ENCODE assay signal across 9 mouse cellular contexts in the genomic region with DNA sequence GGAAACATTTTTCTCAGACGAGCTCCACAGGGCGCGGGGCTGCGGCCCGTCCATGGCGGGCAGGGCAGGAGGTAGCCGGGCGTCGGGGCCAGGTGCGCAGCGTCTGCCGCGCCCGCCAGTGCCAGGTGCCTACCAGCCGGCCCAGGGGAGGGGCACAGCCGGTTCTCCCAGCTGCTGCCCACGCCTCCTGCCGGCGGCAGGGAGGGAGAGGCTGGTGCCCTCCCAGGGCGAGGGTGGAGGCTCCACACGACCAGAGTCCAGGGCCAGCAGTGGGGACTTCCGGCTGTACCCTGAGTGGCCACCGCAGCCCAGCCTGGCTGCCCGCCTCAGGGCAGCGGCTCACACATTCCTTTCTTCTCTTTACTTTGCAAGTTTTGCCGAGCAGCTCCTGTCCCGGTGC. TPM values are rescaled to one million over a fixed set of nuclear protein-coding genes. Genes with fewer than 3 reads are reported as not detected.
A peak's percentile ranks its signal among the peaks of the same experiment; 100 is the strongest.
DNase-seq lines count a peak whose midpoint lies in the region; ATAC-seq and TF ChIP-seq lines count a peak whose summit lies in the region.
"Had no signal": no experiment of that assay in that cellular context is flagged by ENCODE, and none has a peak within 500 bp of the region (broad histone marks: within the 10 kb centered on the region; RNA-seq: fewer than 3 reads in every experiment).

No protein-coding gene starts in this region.

- 3% methylated on average over 23 of the region's 27 CpGs for WGBS in embryonic facial prominence, embryonic 11.5 days
- 11% methylated on average over 25 of the region's 27 CpGs for WGBS in kidney, embryonic 14.5 days
- 5% methylated on average over 27 of the region's 27 CpGs for WGBS in lung, embryonic 15.5 days
- WGBS in stomach, postnatal 0 days: 8% methylated on average over 22 of the region's 27 CpGs

- no peaks in the 10 kb centered on the region for H3K9me3 ChIP-seq in ES-E14 (ENCODE audit: control insufficient read depth, insufficient read depth, low read depth, low read length)
- no peaks in the 10 kb centered on the region for H3K9me3 ChIP-seq in embryonic facial prominence, embryonic 11.5 days (replicated peaks; ENCODE audit: control insufficient read depth, low read length)
- H3K9me3 ChIP-seq in kidney, embryonic 14.5 days (ENCODE audit: control insufficient read depth, low read length): no peaks in the 10 kb centered on the region
- H3K9me3 ChIP-seq in lung, embryonic 15.5 days: no peaks in the 10 kb centered on the region
- H3K9me3 ChIP-seq in stomach, postnatal 0 days (ENCODE audit: control insufficient read depth, low read length): no peaks in the 10 kb centered on the region
- H3K9me3 ChIP-seq: megakaryocyte, embryonic 14.5 days had no signal

- TF ChIP-seq CTCF in stomach, postnatal 0 days (IDR thresholded peaks at IDR 0.05; ENCODE audit: low read depth): peak; percentile 61

- no peaks in the 10 kb centered on the region for H3K4me1 ChIP-seq in ES-E14 (ENCODE audit: control insufficient read depth in 2 of 2, insufficient read depth in 2 of 2, low read length in 2 of 2, poor library complexity in 1 of 2)
- H3K4me1 ChIP-seq in embryonic facial prominence, embryonic 11.5 days (ENCODE audit: control insufficient read depth, insufficient read depth, low read length): peaks cover 3% of the 10 kb centered on the region; the same call in 1 of the 2 replicates
- H3K4me1 ChIP-seq in kidney, embryonic 14.5 days (ENCODE audit: control insufficient read depth, insufficient read depth, low read length): 0 out of 2 replicates have a peak, but pooled peaks cover 4% of the 10 kb centered on the region
- 0 out of 2 replicates have a peak, but pooled peaks cover 5% of the 10 kb centered on the region for H3K4me1 ChIP-seq in lung, embryonic 15.5 days
- no peaks in the 10 kb centered on the region for H3K4me1 ChIP-seq in stomach, postnatal 0 days (replicated peaks; ENCODE audit: control insufficient read depth, insufficient read depth)

- no peak for TF ChIP-seq EP300 in stomach, postnatal 0 days (optimal IDR thresholded peaks at IDR 0.05)

- no peak overlapping the region for H3K9ac ChIP-seq in ES-E14 (ENCODE audit: insufficient read depth, low read depth, low read length, poor library complexity, severe bottlenecking)
- H3K9ac ChIP-seq in embryonic facial prominence, embryonic 11.5 days (replicated peaks; ENCODE audit: low read length): peak overlapping the region; percentile 18; the same call in 1 of the 2 replicates
- peak overlapping the region; percentile 38; the same call in 1 of the 2 replicates for H3K9ac ChIP-seq in kidney, embryonic 14.5 days (ENCODE audit: low read depth, low read length)
- no peak overlapping the region for H3K9ac ChIP-seq in lung, embryonic 15.5 days
- H3K9ac ChIP-seq in stomach, postnatal 0 days (ENCODE audit: low read length): no peak overlapping the region; the same call in 1 of the 2 replicates

- H3K27ac ChIP-seq in ES-E14 (ENCODE audit: insufficient read depth, low read depth, low read length, poor library complexity, severe bottlenecking): no peak overlapping the region
- no peak overlapping the region for H3K27ac ChIP-seq in embryonic facial prominence, embryonic 11.5 days (replicated peaks; ENCODE audit: low read depth, low read length)
- no peak overlapping the region for H3K27ac ChIP-seq in kidney, embryonic 14.5 days (ENCODE audit: low read depth, low read length)
- peak overlapping the region; percentile 6 for H3K27ac ChIP-seq in lung, embryonic 15.5 days
- peak overlapping the region; percentile 61 for H3K27ac ChIP-seq in stomach, postnatal 0 days (replicated peaks)

- peak overlapping the region; percentile 47 for H3K4me2 ChIP-seq in embryonic facial prominence, embryonic 11.5 days (ENCODE audit: low read depth, low read length)
- H3K4me2 ChIP-seq in kidney, embryonic 14.5 days (replicated peaks; ENCODE audit: low read depth, low read length): peak overlapping the region; percentile 46
- peak overlapping the region; percentile 53 for H3K4me2 ChIP-seq in lung, embryonic 15.5 days
- peak overlapping the region; percentile 45 for H3K4me2 ChIP-seq in stomach, postnatal 0 days (replicated peaks; ENCODE audit: low read depth)

- ATAC-seq in embryonic facial prominence, embryonic 11.5 days (replicated peaks; ENCODE audit: insufficient number of reproducible peaks, low FRiP score, low TSS enrichment, low read depth): peak; percentile 62
- peak; percentile 70 for ATAC-seq in kidney, embryonic 14.5 days (ENCODE audit: low FRiP score, low TSS enrichment)
- peak; percentile 88 for ATAC-seq in lung, embryonic 15.5 days (ENCODE audit: borderline replicate concordance, extremely low read depth, low FRiP score, low TSS enrichment)
- peak; percentile 94 for ATAC-seq in stomach, postnatal 0 days (ENCODE audit: low FRiP score, low TSS enrichment)
- ATAC-seq in cerebellum, adult (ENCODE audit: insufficient number of reproducible peaks, low FRiP score, low TSS enrichment): no peak

- peaks cover 12% of the 10 kb centered on the region for H3K27me3 ChIP-seq in embryonic facial prominence, embryonic 11.5 days (ENCODE audit: control insufficient read depth, insufficient read depth, low read length)
- peaks cover 21% of the 10 kb centered on the region for H3K27me3 ChIP-seq in kidney, embryonic 14.5 days (ENCODE audit: control insufficient read depth, insufficient read depth, low read length)
- H3K27me3 ChIP-seq in lung, embryonic 15.5 days: peaks cover 25% of the 10 kb centered on the region
- H3K27me3 ChIP-seq in stomach, postnatal 0 days (ENCODE audit: control insufficient read depth, insufficient read depth, low read length): no peaks in the 10 kb centered on the region

- in situ Hi-C loops in ES-E14 (cut with MboI; ENCODE audit: low sequenced_read_pairs in 2 of 2, unreplicated experiment in 2 of 2): no loop called here

- H3K36me3 ChIP-seq in ES-E14 (ENCODE audit: control insufficient read depth, insufficient read depth, low read length, poor library complexity, severe bottlenecking): no peaks in the 10 kb centered on the region
- no peaks in the 10 kb centered on the region for H3K36me3 ChIP-seq in embryonic facial prominence, embryonic 11.5 days (replicated peaks; ENCODE audit: control insufficient read depth, insufficient read depth, low read depth, low read length)
- no peaks in the 10 kb centered on the region for H3K36me3 ChIP-seq in kidney, embryonic 14.5 days (ENCODE audit: control insufficient read depth, insufficient read depth, low read length)
- no peaks in the 10 kb centered on the region for H3K36me3 ChIP-seq in lung, embryonic 15.5 days
- no peaks in the 10 kb centered on the region for H3K36me3 ChIP-seq in stomach, postnatal 0 days (ENCODE audit: control insufficient read depth, insufficient read depth, low read length)

- peak overlapping the region; percentile 36 to 51; a peak in 3 of 4 replicates for H3K4me3 ChIP-seq in ES-E14 (ENCODE audit: insufficient read depth in 1 of 2, low read depth in 1 of 2, low read length in 2 of 2, poor library complexity in 1 of 2, severe bottlenecking in 1 of 2)
- peak overlapping the region; percentile 14; the same call in 1 of the 2 replicates for H3K4me3 ChIP-seq in embryonic facial prominence, embryonic 11.5 days (ENCODE audit: low read depth, low read length)
- H3K4me3 ChIP-seq in kidney, embryonic 14.5 days (ENCODE audit: low read length): peak overlapping the region; percentile 21; the same call in 1 of the 2 replicates
- peak overlapping the region; percentile 21 for H3K4me3 ChIP-seq in lung, embryonic 15.5 days
- H3K4me3 ChIP-seq in stomach, postnatal 0 days (ENCODE audit: low read depth, low read length): peak overlapping the region; percentile 20; the same call in 1 of the 2 replicates
- H3K4me3 ChIP-seq: megakaryocyte, embryonic 14.5 days had no signal

- no peak for DNase-seq in ES-E14 (ENCODE audit: low read depth, low spot score)
- DNase-seq in embryonic facial prominence, embryonic 11.5 days (ENCODE audit: low spot score): no peak
- DNase-seq in stomach, postnatal 0 days (ENCODE audit: low spot score): peak; percentile 91
- no peak for DNase-seq in ovary, adult 18-20 months (ENCODE audit: low spot score)
- DNase-seq in right cerebral cortex, postnatal 25 days: no peak

RNA-seq across cellular contexts. Expression of a gene that starts 24.1 kb away (rescaled TPM):
- 7.2 and 9.5 TPM in 2 replicates for total RNA-seq in ES-E14 (2012; rRNA removed)
- 2.9 and 3.2 TPM in 2 replicates for polyA plus RNA-seq in embryonic facial prominence, embryonic 11.5 days (2014; fragmentation: Nextera tagmentation; extraction: Ambion mirVana)
- polyA plus RNA-seq in kidney, embryonic 14.5 days (2014; fragmentation: Nextera tagmentation; extraction: Ambion mirVana): 2.8 and 4.2 TPM in 2 replicates
- polyA plus RNA-seq in lung, embryonic 15.5 days (2015; fragmentation: Nextera tagmentation; extraction: Ambion mirVana): 1.1 and 1.4 TPM in 2 replicates
- polyA plus RNA-seq in stomach, postnatal 0 days (2015; fragmentation: Nextera tagmentation; extraction: Ambion mirVana): 0.15 and 0.27 TPM in 2 replicates

RNA-seq across cellular contexts. Expression of a gene that starts 25.1 kb away (rescaled TPM):
- 1.6 and 2.1 TPM in 2 replicates for total RNA-seq in ES-E14 (2012; rRNA removed)
- 1.8 and 2.0 TPM in 2 replicates for polyA plus RNA-seq in embryonic facial prominence, embryonic 11.5 days (2014; fragmentation: Nextera tagmentation; extraction: Ambion mirVana)
- polyA plus RNA-seq in kidney, embryonic 14.5 days (2014; fragmentation: Nextera tagmentation; extraction: Ambion mirVana): 3.2 and 3.8 TPM in 2 replicates
- polyA plus RNA-seq in lung, embryonic 15.5 days (2015; fragmentation: Nextera tagmentation; extraction: Ambion mirVana): 6.1 and 7.8 TPM in 2 replicates
- polyA plus RNA-seq in stomach, postnatal 0 days (2015; fragmentation: Nextera tagmentation; extraction: Ambion mirVana): 83.2 and 87.1 TPM in 2 replicates

RNA-seq across cellular contexts. Expression of a gene that starts 33.8 kb away (rescaled TPM):
- total RNA-seq in ES-E14 (2012; rRNA removed): 0.76 and 1.7 TPM in 2 replicates
- polyA plus RNA-seq in embryonic facial prominence, embryonic 11.5 days (2014; fragmentation: Nextera tagmentation; extraction: Ambion mirVana): not detected in 2 replicates
- 0.29 TPM in 1 of 2 replicates, not detected in the other for polyA plus RNA-seq in kidney, embryonic 14.5 days (2014; fragmentation: Nextera tagmentation; extraction: Ambion mirVana)
- not detected in 2 replicates for polyA plus RNA-seq in lung, embryonic 15.5 days (2015; fragmentation: Nextera tagmentation; extraction: Ambion mirVana)
- 0.39 and 0.56 TPM in 2 replicates for polyA plus RNA-seq in stomach, postnatal 0 days (2015; fragmentation: Nextera tagmentation; extraction: Ambion mirVana)

RNA-seq across cellular contexts. Expression of a gene that starts 38.4 kb away (rescaled TPM):
- 6.1 and 6.6 TPM in 2 replicates for total RNA-seq in ES-E14 (2012; rRNA removed)
- 0.21 and 0.35 TPM in 2 replicates for polyA plus RNA-seq in embryonic facial prominence, embryonic 11.5 days (2014; fragmentation: Nextera tagmentation; extraction: Ambion mirVana)
- 1.2 and 2.1 TPM in 2 replicates for polyA plus RNA-seq in kidney, embryonic 14.5 days (2014; fragmentation: Nextera tagmentation; extraction: Ambion mirVana)
- 1.4 and 1.5 TPM in 2 replicates for polyA plus RNA-seq in lung, embryonic 15.5 days (2015; fragmentation: Nextera tagmentation; extraction: Ambion mirVana)
- 21.6 and 24.8 TPM in 2 replicates for polyA plus RNA-seq in stomach, postnatal 0 days (2015; fragmentation: Nextera tagmentation; extraction: Ambion mirVana)

RNA-seq across cellular contexts. Expression of a gene that starts 41.6 kb away (rescaled TPM):
- total RNA-seq in ES-E14 (2012; rRNA removed): 18.7 and 21.5 TPM in 2 replicates
- polyA plus RNA-seq in embryonic facial prominence, embryonic 11.5 days (2014; fragmentation: Nextera tagmentation; extraction: Ambion mirVana): 14.9 and 17.3 TPM in 2 replicates
- polyA plus RNA-seq in kidney, embryonic 14.5 days (2014; fragmentation: Nextera tagmentation; extraction: Ambion mirVana): 16.8 and 23.9 TPM in 2 replicates
- 26.4 and 26.5 TPM in 2 replicates for polyA plus RNA-seq in lung, embryonic 15.5 days (2015; fragmentation: Nextera tagmentation; extraction: Ambion mirVana)
- polyA plus RNA-seq in stomach, postnatal 0 days (2015; fragmentation: Nextera tagmentation; extraction: Ambion mirVana): 23.6 and 24.5 TPM in 2 replicates

Comparison
In these comparisons a context has a peak if more than half of its experiments do, and no peak if none do; other contexts are left out.
1. H3K27ac ChIP-seq: peak in lung, embryonic 15.5 days (single experiment) and stomach, postnatal 0 days (single experiment); none in ES-E14 (single experiment), embryonic facial prominence, embryonic 11.5 days (single experiment) and kidney, embryonic 14.5 days (single experiment).
2. H3K9ac ChIP-seq: peak in embryonic facial prominence, embryonic 11.5 days (single experiment) and kidney, embryonic 14.5 days (single experiment); none in ES-E14 (single experiment), lung, embryonic 15.5 days (single experiment) and stomach, postnatal 0 days (single experiment).
3. Peak in every context shown above with its lines, with median percentiles within 50 percentile points of each other: H3K4me3 ChIP-seq and H3K4me2 ChIP-seq.